Mouse (Mus musculus) CH12F3 (cell line): ENCODE results near the gene Ipo13.

ENCODE experiments used
- in situ Hi-C: fragments of 300-500 bp; cut with MboI; formaldehyde crosslinking; loops from 2 replicates; pipeline ENCODE4 v1.14.3; 2020; ENCODE audit warnings: low sequenced_read_pairs

The Ipo13 gene

DNA sequence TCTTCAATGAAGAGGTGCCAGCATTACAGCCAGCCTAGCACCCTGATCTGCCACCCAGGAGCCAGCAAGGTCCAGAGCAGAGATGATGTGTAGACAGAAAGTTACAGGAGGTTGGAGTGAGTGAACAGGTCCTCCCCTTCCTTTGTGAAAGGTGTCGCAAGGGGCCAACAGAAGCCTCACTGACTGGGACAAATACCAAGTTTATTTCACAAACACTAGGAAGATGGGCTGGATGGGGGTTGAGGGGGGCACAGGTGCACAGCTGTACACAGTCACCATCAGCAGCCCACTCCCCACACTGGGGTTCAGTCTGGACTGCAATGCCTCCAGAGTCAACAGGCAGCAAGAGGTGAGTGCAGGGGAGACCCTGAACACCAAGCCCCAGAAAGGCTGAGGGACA, 30.7 kb downstream of the Ipo13 start:
- in situ Hi-C loops, result no loop called here

DNA sequence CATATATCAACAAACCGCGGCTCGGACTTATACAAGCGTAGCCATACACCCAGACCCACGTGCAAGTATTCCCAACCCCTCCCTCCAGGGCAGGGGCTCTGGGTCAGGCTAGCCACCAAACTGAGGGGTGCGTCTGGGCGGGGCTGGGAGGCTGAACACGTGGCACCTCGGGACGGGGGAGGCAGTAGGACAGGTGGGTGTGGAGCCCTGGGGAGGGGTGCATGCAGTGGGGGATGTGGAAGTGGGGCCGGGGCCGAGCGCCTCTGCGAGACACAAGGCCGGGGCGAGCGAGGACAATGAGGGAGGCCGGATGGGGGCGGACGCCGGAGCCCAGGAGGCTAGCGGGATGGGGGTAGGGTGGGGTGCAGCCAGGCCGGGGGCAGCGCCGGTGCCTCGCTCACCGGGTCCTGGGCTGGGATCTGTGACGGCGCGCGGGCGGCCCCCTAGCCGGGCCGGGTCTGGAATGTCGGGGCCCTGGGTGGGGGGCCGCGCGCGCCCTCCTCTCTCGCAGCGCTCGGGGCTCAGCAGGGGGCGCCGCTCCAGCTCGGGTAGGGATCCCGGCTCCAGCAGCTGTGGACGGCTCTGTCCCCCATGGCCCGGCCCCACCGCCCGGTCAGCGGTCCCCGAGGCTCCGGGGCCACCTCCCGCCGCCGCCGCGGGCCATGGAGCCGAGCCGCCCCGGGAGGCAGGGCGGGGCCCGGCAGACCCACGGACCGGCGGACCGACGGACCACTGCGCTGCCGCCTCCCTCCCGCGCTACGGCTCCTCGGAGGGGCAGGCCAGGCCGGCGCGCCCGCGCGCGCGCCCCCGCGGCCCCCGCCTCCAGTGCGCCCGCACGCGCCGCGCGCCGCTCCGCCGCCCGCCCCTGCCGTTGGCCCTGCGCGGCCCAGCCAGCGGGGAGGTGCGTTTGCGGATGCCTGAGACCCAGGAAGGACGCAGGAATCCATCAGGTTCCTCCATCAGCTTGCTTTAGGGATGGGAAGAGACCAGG, 31.8 kb downstream of the Ipo13 start, which contains the start of gene B4galt2:
Gene B4galt2, minus strand, starts transcription at position 787 of the 991 bp plus-strand sequence.
- in situ Hi-C loops, result no loop called here

DNA sequence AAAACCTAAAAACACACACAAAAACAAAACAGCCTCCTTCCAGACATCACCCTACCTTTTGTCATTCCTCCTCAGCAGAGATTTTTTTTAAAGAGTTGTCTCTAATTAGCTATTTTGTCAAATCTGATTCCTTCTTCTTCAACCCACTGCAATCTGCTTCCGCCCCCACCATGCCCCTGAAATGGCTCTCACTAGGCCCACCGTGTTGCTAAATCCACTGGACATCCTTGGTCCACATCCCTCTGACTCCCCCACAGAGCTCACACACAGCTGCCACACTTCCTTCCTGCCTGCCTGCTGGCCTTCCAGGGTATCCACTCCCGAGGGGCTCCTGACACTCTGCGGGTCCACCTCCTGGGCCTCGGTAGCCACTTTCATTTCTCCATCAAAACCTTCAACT, 36.1 kb downstream of the Ipo13 start:
- in situ Hi-C loops, result no loop called here

DNA sequence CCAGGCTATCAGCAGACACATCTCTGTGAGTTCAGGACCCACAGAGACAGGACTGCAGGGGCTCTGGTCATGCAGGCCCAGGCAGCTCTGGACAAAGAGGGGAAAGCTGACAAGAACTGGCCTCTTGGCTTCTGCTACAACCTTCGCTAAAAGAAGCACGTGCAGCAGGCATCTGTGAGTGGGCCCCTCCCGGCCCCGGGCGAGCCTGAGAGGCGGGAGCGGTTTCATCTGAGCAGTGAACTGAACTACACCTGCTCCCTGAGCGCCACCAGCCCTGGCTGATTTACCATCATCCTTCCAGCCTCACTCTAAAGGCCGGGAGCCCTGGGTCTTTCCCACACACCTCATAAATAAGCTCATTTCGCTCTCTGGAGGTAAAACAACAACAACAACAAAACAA, 36.5 kb downstream of the Ipo13 start:
- in situ Hi-C loops, result no loop called here

DNA sequence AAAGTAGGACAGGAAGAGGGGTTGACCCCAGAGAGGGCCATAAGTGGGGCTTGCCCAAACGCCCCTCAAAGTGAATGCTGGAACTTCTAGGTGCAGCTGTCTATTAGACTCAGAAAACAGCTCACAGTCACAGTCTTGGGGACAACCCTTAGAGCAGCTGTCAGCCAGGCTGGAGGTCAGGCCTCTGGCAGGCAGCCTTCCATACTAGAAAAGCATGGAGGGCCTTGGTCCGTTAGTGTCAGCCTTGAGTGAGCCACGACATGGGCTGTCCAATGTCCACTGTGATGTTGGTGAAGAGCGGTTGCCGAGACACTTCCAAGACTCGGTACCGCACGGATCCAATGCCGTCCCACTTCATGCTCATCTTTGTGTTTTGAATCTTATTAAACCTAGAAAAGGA, 41.2 kb downstream of the Ipo13 start:
- in situ Hi-C loops, result no loop called here

DNA sequence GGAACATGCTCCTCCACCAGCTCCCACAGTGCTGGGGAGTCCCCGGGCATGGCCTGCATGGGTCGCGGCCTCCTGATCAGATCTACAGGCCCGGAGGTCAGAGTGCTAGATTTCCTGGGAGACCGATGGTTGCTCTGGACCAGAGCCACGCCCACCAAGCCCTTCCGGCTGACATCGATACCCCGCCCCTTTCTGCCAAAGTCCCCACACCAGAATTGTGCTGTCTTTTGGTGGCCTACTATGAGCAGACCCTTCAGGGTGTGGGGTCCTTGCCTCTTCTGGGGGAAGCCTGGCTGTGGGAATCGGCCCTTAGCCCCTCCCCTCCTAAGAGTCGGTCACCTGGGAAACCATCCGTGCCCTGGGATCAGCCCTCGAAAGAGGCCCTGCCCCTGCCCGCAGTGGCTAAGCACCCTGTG, 42.3 kb downstream of the Ipo13 start, which contains the start of gene Ccdc24:
Gene Ccdc24, minus strand, starts transcription at position 87 of the 416 bp plus-strand sequence.
- in situ Hi-C loops, result no loop called here

DNA sequence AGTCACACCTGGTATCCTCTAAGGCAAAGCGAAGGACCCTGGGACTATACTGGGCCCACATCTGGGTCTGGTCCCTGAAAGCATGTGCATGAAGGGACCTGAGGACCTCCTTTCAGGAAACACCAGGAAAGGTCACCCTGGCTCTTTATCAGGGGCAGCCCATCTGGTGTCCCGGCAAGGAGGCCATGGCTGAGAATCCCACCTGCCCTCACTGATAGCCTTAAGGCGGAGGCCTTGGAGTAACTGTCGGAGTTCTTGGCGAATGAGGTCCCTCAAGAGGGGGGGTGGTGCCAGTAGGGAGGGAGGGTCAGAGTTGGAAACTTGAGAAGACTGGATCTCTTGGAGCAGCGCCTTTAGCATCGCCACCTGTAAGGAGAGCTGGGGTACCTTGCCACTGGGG, 43.0 kb downstream of the Ipo13 start:
- in situ Hi-C loops, result no loop called here

DNA sequence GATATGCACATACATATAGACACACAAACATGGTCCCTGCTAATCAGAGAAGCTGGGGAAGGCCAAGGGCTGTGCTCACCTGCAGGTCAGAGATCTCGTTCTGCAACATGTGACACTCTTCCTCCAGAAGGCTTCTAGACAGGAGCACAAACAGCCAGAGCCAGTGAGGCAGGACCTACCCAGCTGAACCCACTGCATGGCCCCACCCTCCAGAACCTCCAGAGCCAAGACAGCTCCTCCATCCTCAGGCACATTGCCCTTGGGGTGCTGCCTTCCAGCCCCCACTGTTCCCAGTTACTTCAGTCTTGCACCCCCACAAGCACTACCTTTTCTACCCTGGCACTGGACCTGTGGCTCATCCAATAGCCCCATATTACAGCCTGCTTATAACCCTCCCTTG, 44.4 kb downstream of the Ipo13 start:
- in situ Hi-C loops, result no loop called here

DNA sequence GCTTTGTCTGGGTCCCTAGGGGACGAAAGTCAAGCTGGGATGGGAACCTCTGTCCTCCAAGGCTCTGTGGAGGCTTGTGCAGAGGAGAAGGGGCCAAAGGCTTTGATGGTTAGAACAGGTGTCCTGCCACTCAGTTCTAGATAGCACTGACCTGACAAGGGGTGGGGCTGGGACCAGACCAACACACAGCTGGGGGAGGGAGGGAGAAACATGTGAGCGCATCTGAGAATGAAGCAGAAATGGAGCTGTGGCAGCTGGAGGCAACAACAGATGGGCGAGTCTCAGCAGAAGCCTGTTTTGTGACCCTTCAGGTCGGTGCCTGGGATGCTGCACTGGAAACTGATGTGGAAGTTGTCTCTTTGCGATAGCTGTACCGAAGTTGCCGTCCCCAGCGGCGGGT, 45.5 kb downstream of the Ipo13 start:
- in situ Hi-C loops, result no loop called here

DNA sequence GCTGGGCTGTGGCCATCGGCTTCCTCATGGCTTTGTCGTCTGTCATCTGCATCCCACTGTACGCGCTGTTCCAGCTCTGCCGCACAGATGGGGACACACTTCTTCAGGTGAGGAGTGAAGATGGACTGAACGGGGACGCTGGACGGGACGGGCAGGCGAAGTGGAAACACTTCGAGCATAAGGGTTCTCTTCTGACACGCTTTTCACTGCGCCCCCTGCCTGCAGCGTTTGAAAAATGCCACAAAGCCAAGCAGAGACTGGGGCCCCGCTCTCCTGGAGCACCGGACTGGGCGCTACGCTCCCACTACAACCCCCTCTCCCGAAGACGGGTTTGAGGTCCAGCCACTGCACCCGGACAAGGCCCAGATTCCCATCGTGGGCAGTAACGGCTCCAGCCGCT, 47.0 kb downstream of the Ipo13 start:
- in situ Hi-C loops, result no loop called here

DNA sequence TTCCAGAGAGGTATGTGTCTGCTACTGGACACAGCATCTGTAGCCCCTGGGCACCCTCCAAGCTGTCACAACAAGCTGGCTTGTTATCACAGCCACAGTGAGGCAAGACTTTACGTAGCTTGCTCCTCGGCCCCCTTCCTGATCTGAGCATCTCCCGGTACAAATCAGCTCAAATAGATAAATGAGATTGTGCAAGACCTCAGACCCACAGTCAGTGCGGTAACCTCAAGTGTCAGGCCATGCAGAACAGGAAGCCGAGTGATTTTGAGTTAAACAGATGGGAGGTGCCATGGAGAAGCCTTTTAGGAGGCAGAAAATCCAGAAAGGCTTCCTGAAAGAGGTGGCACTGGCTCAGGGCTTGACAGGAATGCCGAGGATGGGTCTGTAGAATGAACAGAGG, 47.8 kb downstream of the Ipo13 start:
- in situ Hi-C loops, result no loop called here

DNA sequence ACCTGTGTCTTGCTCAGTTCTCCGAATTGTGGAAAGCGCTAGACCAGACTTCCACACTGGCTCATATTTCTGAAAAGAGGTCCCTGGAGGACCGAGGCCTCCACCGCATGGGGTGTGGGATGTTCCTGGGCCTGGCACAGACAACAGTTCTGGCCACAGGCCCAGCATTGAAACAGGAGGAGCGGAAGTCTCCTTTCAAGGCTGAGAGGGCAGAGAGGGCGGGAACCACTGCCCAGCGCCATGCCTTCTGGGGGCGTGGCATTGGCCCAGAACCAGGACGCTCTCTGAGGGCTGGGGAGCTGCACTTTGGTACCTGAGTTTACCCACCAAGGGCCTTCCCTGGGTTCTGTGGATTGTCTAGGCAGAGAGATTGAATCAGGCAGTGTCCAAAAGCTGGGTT, 48.7 kb downstream of the Ipo13 start:
- in situ Hi-C loops, result no loop called here

DNA sequence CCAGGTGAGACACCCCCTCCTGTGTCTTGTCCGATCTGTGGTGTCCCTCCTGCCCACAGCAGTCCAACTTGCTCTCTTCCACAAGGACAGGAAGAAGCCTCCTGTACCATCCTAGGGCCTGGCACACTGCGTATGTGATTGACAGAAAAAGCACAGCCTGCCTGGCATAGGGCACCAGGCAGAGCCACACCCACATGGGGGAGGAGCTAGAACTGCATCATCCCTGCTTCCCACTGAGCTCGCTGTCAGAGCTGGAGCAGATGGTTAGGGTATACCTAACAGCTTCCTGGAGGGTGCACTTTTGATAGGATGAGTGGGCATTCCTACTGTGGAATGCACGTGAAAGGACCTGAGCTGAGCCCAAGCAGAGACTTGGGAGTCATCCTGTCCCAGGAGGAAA, 52.0 kb downstream of the Ipo13 start:
- in situ Hi-C loops, result no loop called here

DNA sequence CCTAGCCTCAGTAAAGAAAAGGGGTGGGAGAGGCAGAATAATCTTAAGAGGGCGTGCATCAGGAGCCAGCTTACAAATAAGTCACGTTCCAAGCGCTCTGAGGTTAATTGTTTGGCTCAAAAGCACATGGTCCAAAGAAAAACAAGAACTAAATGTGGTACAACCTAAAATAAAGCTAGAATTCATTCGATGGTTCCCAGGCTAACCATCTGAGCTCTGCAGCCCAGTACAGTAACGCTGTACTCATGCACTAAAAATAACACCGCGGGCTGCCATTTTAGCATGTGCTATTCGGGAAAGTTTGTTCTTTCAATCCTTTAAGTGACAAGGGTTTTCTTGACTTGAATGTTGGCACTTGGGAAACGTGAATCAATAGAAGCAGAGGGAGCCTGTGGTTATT, 54.2 kb downstream of the Ipo13 start:
- in situ Hi-C loops, result no loop called here

DNA sequence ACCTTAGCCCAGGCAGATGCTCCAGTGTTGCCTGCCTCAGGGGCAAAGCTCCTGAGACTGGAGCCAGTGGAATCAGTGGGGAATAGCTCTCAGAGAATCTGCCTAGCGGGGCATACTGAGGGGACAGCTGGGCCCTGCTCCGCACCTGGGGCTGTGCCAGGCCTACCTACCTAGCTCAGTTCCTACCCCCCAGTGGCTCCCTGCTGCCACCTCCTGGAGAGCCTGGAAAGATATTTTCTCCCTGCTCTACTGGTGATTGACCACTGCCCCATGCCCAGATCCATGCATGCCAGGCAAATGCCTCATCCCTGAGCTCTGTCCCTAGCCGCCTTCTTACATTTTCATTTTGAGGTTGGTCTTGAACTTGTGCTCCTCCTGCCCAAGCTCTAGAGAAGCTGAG, 56.0 kb downstream of the Ipo13 start:
- in situ Hi-C loops, result no loop called here

DNA sequence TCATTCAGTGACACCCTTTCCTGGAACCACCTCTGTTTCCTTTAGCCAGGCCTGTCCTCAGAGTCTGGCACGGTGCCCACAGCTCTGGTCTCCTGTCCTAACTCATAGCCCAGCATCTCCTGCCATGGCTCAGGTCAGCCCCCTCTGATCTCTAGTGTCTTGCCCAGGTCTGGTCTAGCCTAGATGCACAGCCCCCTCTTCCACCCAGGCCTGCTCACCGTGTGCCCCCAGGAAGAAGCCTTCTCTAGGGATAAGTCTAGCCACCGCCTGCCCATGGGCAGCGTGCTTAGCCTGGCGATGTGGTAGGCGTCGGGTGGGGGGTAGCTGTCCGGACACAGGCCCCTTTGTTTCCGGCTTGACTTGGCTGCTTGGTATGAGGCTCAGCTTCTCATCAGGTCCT, 59.7 kb downstream of the Ipo13 start:
- in situ Hi-C loops, result no loop called here

DNA sequence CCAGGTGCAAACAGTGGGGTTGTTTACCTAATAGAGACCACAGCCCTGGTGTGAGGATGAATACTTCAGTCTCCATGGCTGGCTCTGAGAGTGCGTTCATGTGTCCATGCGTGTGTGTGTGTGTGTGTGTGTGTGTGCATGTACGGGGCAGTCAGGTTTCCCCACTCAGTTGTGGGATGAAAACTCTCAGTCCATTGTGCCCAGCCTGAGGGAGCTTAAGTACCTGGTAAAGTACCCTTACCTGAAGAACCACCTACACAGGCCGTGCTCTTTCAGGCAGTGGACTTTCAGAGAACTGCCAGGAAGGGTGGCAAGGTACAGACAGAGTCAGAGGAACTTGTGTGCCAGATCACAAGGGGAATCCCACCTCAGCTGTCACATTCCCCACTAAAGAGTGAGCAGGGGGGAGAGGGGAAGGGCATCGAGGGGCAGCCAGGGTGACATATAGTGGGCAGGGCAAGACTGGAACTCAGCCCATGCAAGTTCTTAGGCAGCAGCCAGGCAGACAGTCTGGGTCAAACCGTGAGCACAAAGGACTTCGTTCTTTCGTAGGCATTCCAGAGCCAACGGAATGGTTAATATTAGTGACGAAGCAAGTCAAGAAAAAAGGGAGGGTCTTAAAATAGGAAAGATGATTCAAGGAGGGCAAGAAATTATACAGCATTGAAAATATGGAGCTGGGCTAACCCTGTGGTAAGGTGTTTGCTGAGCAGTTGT, 62.5 kb downstream of the Ipo13 start:
- in situ Hi-C loops, result no loop called here

DNA sequence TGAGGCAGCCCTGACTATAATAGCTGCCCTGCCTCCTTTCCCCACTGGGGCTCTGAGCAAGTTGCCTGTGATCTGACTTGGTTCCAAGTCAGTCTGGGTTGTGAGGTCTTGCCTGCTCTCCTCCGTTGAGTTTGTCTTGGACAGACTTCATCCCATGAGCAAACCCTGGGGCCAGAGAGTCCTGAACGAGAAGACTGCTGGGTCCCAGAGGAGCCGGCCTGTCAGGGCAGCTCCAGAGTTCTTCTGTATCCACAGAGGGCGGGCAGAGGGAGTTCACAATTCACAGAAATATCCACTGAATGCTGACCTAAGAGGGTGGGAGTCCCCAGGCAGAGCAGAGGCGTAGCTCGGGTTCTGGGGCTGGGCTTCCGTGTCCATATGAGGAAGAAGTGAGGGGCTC, 63.9 kb downstream of the Ipo13 start:
- in situ Hi-C loops, result no loop called here

DNA sequence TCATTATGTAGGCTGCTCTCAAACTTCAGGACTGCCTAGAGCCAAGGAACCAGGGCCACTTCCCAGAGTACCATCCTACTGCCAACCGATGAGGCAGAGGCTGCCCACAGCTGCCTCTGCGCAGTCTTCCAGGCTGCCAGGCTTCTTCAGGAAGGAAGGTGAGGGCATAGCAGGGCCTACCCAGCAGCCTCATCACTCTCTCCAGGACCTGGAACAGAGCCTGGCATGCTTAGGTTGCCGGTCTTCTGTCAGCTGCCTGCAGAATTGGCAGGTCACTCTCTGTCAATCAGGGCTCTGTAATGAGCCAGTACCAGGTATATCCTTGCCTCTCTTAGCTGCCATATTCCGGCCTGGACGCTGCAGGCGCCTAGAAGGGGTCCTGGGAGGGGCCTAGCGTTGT, 64.6 kb downstream of the Ipo13 start:
- in situ Hi-C loops, result no loop called here

DNA sequence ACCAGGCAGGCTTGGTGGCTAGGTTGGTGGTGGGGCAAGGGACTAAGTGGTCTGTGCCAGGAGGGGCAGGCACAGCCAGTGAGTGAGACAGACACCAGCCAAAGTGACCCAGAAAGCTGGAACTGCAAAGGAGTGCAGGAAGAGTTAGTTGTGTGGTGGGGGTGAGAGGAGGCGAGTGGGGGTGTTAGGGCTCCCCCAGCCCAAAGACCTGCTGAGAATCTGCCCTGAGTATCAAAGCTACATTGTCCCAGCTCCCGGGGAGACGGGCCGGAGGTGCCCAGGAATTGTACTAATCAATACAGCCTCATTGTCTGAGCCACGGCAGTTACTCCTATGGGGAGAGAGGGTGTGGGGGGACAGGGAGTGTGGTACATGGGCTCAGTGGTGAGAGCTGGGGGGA, 65.3 kb downstream of the Ipo13 start:
- in situ Hi-C loops, result no loop called here

DNA sequence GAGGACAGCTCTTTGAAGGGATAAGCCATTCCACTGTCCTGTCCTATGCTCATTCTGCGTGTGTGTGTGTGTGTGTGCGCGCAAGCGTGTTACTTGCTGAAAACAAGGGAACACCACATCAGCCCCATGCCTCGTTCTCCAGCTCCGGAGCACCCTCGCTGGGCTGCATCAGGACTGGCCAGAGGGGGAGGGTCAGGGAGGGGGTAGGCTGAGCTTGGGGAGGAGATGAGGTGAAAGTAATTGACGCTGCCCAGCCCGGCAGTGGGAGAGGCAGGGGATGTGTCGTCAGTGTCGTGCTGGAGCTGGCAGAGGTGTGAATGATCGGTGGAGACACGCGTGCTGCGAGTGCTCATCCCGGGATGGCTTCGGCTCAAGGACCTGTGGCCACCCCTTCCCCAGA, 65.7 kb downstream of the Ipo13 start:
- in situ Hi-C loops, result no loop called here

DNA sequence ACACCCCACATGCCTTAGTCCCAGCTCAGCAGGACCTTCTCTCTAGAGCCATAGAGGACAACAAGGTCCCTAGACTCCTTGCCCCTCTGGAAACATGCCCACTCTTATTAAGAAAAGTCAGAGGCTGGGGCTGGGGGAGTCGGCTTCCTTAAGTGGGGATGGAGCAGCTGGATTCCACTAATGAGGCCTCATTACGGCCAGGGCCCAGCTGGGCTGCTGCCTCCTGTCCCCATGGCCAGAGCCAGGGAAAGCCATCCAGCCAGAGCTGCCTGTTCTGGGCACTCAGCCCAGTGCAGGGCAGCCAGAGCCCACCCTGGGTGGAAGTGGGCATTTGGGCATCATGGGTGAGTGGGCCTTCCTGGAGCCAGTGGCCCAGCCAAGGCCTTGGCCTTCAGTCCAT, 67.8 kb downstream of the Ipo13 start:
- in situ Hi-C loops, result no loop called here
